ENCODE assay signal across 7 mouse cellular contexts in genomic region chr9:21289337-21289671, GRCm38 (mm10). TPM values are rescaled to one million over a fixed set of nuclear protein-coding genes. Genes with fewer than 3 reads are reported as not detected.
DNase-seq lines count a peak whose midpoint lies in the region; ATAC-seq and TF ChIP-seq lines count a peak whose summit lies in the region.

No protein-coding gene starts in this region.

- H3K36me3 ChIP-seq in lung, embryonic 16.5 days (ENCODE audit: control insufficient read depth, insufficient read depth, low read length) = 0 out of 2 replicates have a peak, but pooled peaks cover under 1% of the 10 kb centered on the region
- H3K36me3 ChIP-seq in forebrain, embryonic 11.5 days (ENCODE audit: control insufficient read depth, insufficient read depth, low read length) = no peaks in the 10 kb centered on the region; the same call in 1 of the 2 replicates
- peaks cover under 1% of the 10 kb centered on the region; the same call in 1 of the 2 replicates for H3K36me3 ChIP-seq in hindbrain, postnatal 0 days (ENCODE audit: insufficient read depth, low read length)
- peaks cover 11% of the 10 kb centered on the region for H3K36me3 ChIP-seq in neural tube, embryonic 13.5 days

- WGBS in lung, embryonic 16.5 days = 67% methylated on average over 2 of the region's 2 CpGs
- WGBS in forebrain, embryonic 11.5 days = 88% methylated on average over 2 of the region's 2 CpGs
- WGBS in hindbrain, postnatal 0 days = 90% methylated on average over 2 of the region's 2 CpGs
- 88% methylated on average over 2 of the region's 2 CpGs for WGBS in neural tube, embryonic 13.5 days

- H3K27me3 ChIP-seq in lung, embryonic 16.5 days (ENCODE audit: control insufficient read depth, insufficient read depth, low read depth, low read length) = no peaks in the 10 kb centered on the region
- H3K27me3 ChIP-seq in forebrain, embryonic 11.5 days (ENCODE audit: control insufficient read depth, insufficient read depth, low read length) = no peaks in the 10 kb centered on the region
- no peaks in the 10 kb centered on the region for H3K27me3 ChIP-seq in hindbrain, postnatal 0 days (ENCODE audit: insufficient read depth, low read length)
- no peaks in the 10 kb centered on the region for H3K27me3 ChIP-seq in neural tube, embryonic 13.5 days

- ATAC-seq in lung, embryonic 16.5 days (ENCODE audit: low read depth) = no peak
- ATAC-seq in forebrain, embryonic 11.5 days (replicated peaks; ENCODE audit: low FRiP score) = no peak
- ATAC-seq in hindbrain, postnatal 0 days = no peak
- ATAC-seq in neural tube, embryonic 13.5 days (ENCODE audit: low read depth) = no peak

- peaks cover 28% of the 10 kb centered on the region for H3K4me1 ChIP-seq in lung, embryonic 16.5 days (replicated peaks; ENCODE audit: control insufficient read depth, insufficient read depth, low read length)
- H3K4me1 ChIP-seq in forebrain, embryonic 11.5 days (replicated peaks; ENCODE audit: control insufficient read depth, insufficient read depth, low read length) = peaks cover 8% of the 10 kb centered on the region
- H3K4me1 ChIP-seq in hindbrain, postnatal 0 days (ENCODE audit: insufficient read depth, low read length) = peaks cover 18% of the 10 kb centered on the region
- H3K4me1 ChIP-seq in neural tube, embryonic 13.5 days (replicated peaks) = peaks cover 44% of the 10 kb centered on the region

- DNase-seq in lung, postnatal 10 days = no peak
- DNase-seq in forebrain, embryonic 11.5 days (ENCODE audit: low spot score) = no peak
- no peak for DNase-seq in hindbrain, postnatal 0 days (ENCODE audit: low spot score)
- DNase-seq in frontal cortex, postnatal 36 days (ENCODE audit: low spot score in 2 of 2) = no peak
- no peak for DNase-seq in spleen, postnatal 14 days (ENCODE audit: low spot score in 2 of 2)

- no peak for TF ChIP-seq CTCF in hindbrain, postnatal 0 days (IDR thresholded peaks at IDR 0.05; ENCODE audit: low read depth)

- H3K27ac ChIP-seq in lung, embryonic 16.5 days (ENCODE audit: low read length) = no peak overlapping the region
- H3K27ac ChIP-seq in forebrain, embryonic 11.5 days (ENCODE audit: low read depth, low read length) = no peak overlapping the region
- H3K27ac ChIP-seq in hindbrain, postnatal 0 days = no peak overlapping the region
- H3K27ac ChIP-seq in neural tube, embryonic 13.5 days (replicated peaks) = no peak overlapping the region

- H3K9me3 ChIP-seq in lung, embryonic 16.5 days (ENCODE audit: control insufficient read depth, low read length) = no peaks in the 10 kb centered on the region
- H3K9me3 ChIP-seq in forebrain, embryonic 11.5 days (ENCODE audit: control insufficient read depth, low read length) = no peaks in the 10 kb centered on the region
- no peaks in the 10 kb centered on the region for H3K9me3 ChIP-seq in hindbrain, postnatal 0 days (ENCODE audit: low read length)
- no peaks in the 10 kb centered on the region for H3K9me3 ChIP-seq in neural tube, embryonic 13.5 days

- peak overlapping the region; percentile 75 for H3K4me3 ChIP-seq in lung, embryonic 16.5 days (ENCODE audit: low read length)
- H3K4me3 ChIP-seq in forebrain, embryonic 11.5 days (ENCODE audit: low read depth, low read length) = peak overlapping the region; percentile 77; the same call in 1 of the 2 replicates
- no peak overlapping the region for H3K4me3 ChIP-seq in hindbrain, postnatal 0 days (ENCODE audit: low read length)
- peak overlapping the region; percentile 81 for H3K4me3 ChIP-seq in neural tube, embryonic 13.5 days

- peak overlapping the region; percentile 74 for H3K4me2 ChIP-seq in lung, embryonic 16.5 days (ENCODE audit: low read depth, low read length)
- H3K4me2 ChIP-seq in forebrain, embryonic 11.5 days (ENCODE audit: low read depth, low read length, severe bottlenecking) = peak overlapping the region; percentile 78; the same call in 1 of the 2 replicates
- H3K4me2 ChIP-seq in hindbrain, postnatal 0 days (ENCODE audit: low read depth, low read length) = peak overlapping the region; percentile 85; the same call in 1 of the 2 replicates
- peak overlapping the region; percentile 86 for H3K4me2 ChIP-seq in neural tube, embryonic 13.5 days

- H3K9ac ChIP-seq in lung, embryonic 16.5 days (ENCODE audit: low read length) = no peak overlapping the region
- no peak overlapping the region for H3K9ac ChIP-seq in forebrain, embryonic 11.5 days (ENCODE audit: low read length)
- no peak overlapping the region for H3K9ac ChIP-seq in hindbrain, postnatal 0 days (replicated peaks; ENCODE audit: low read length)
- no peak overlapping the region for H3K9ac ChIP-seq in neural tube, embryonic 13.5 days

RNA-seq across cellular contexts. Expression of gene Kri1, which starts 1.5 kb away (rescaled TPM):
- polyA plus RNA-seq in lung, embryonic 16.5 days (2015; fragmentation: Nextera tagmentation; extraction: Ambion mirVana) = 15.8 and 16.7 TPM in 2 replicates
- polyA plus RNA-seq in forebrain, embryonic 11.5 days (2014; fragmentation: Nextera tagmentation; extraction: Ambion mirVana) = 16.3 and 22.3 TPM in 2 replicates
- 14.8 and 15.3 TPM in 2 replicates for total RNA-seq in hindbrain, postnatal 0 days (2014; rRNA removed)
- polyA plus RNA-seq in hindbrain, postnatal 0 days (2015; fragmentation: Nextera tagmentation; extraction: Ambion mirVana) = 10.9 and 11.8 TPM in 2 replicates
- polyA plus RNA-seq in neural tube, embryonic 13.5 days (2015; fragmentation: Nextera tagmentation; extraction: Ambion mirVana) = 11.1 and 15.1 TPM in 2 replicates

RNA-seq across cellular contexts. Expression of gene Cdkn2d, which starts 1.9 kb away (rescaled TPM):
- 57.7 TPM in 2 replicates for polyA plus RNA-seq in lung, embryonic 16.5 days (2015; fragmentation: Nextera tagmentation; extraction: Ambion mirVana)
- polyA plus RNA-seq in forebrain, embryonic 11.5 days (2014; fragmentation: Nextera tagmentation; extraction: Ambion mirVana) = 58.6 and 60.8 TPM in 2 replicates
- 115 and 123 TPM in 2 replicates for total RNA-seq in hindbrain, postnatal 0 days (2014; rRNA removed)
- polyA plus RNA-seq in hindbrain, postnatal 0 days (2015; fragmentation: Nextera tagmentation; extraction: Ambion mirVana) = 134 and 142 TPM in 2 replicates
- 95.5 and 114 TPM in 2 replicates for polyA plus RNA-seq in neural tube, embryonic 13.5 days (2015; fragmentation: Nextera tagmentation; extraction: Ambion mirVana)

RNA-seq across cellular contexts. Expression of gene Ap1m2, which starts 22.8 kb away (rescaled TPM):
- polyA plus RNA-seq in lung, embryonic 16.5 days (2015; fragmentation: Nextera tagmentation; extraction: Ambion mirVana) = 50.0 and 53.2 TPM in 2 replicates
- 1.4 and 2.6 TPM in 2 replicates for polyA plus RNA-seq in forebrain, embryonic 11.5 days (2014; fragmentation: Nextera tagmentation; extraction: Ambion mirVana)
- total RNA-seq in hindbrain, postnatal 0 days (2014; rRNA removed) = 2.5 and 7.0 TPM in 2 replicates
- polyA plus RNA-seq in hindbrain, postnatal 0 days (2015; fragmentation: Nextera tagmentation; extraction: Ambion mirVana) = 3.8 and 3.9 TPM in 2 replicates
- 0.89 and 1.1 TPM in 2 replicates for polyA plus RNA-seq in neural tube, embryonic 13.5 days (2015; fragmentation: Nextera tagmentation; extraction: Ambion mirVana)

RNA-seq across cellular contexts. Expression of gene Atg4d, which starts 24.2 kb away (rescaled TPM):
- 39.9 and 42.3 TPM in 2 replicates for polyA plus RNA-seq in lung, embryonic 16.5 days (2015; fragmentation: Nextera tagmentation; extraction: Ambion mirVana)
- 55.7 and 57.9 TPM in 2 replicates for polyA plus RNA-seq in forebrain, embryonic 11.5 days (2014; fragmentation: Nextera tagmentation; extraction: Ambion mirVana)
- 24.8 and 38.6 TPM in 2 replicates for total RNA-seq in hindbrain, postnatal 0 days (2014; rRNA removed)
- 32.1 and 35.5 TPM in 2 replicates for polyA plus RNA-seq in hindbrain, postnatal 0 days (2015; fragmentation: Nextera tagmentation; extraction: Ambion mirVana)
- polyA plus RNA-seq in neural tube, embryonic 13.5 days (2015; fragmentation: Nextera tagmentation; extraction: Ambion mirVana) = 55.3 and 56.1 TPM in 2 replicates

RNA-seq across cellular contexts. Expression of gene Slc44a2, which starts 31.2 kb away (rescaled TPM):
- polyA plus RNA-seq in lung, embryonic 16.5 days (2015; fragmentation: Nextera tagmentation; extraction: Ambion mirVana) = 178 and 186 TPM in 2 replicates
- 71.0 and 76.3 TPM in 2 replicates for polyA plus RNA-seq in forebrain, embryonic 11.5 days (2014; fragmentation: Nextera tagmentation; extraction: Ambion mirVana)
- total RNA-seq in hindbrain, postnatal 0 days (2014; rRNA removed) = 58.5 and 68.0 TPM in 2 replicates
- 52.6 and 58.8 TPM in 2 replicates for polyA plus RNA-seq in hindbrain, postnatal 0 days (2015; fragmentation: Nextera tagmentation; extraction: Ambion mirVana)
- 70.1 and 73.1 TPM in 2 replicates for polyA plus RNA-seq in neural tube, embryonic 13.5 days (2015; fragmentation: Nextera tagmentation; extraction: Ambion mirVana)

Comparison
In these comparisons a context has a peak if more than half of its experiments do, and no peak if none do; other contexts are left out.
1. RNA of gene Ap1m2, which starts 22.8 kb away (polyA plus RNA-seq): 50.0 to 53.2 TPM in lung, embryonic 16.5 days; 3.8 to 3.9 TPM in hindbrain, postnatal 0 days, 1.4 to 2.6 TPM in forebrain, embryonic 11.5 days and 0.89 to 1.1 TPM in neural tube, embryonic 13.5 days; every median in the first group is over 10 times any median in the second.
2. Peak in every context shown above with its lines, with median percentiles within 50 percentile points of each other: H3K4me2 ChIP-seq.